Mouse (Mus musculus) heart, embryonic 16.5 days (tissue): ENCODE results near the gene Hspa12a. TPM values are rescaled to one million over a fixed set of nuclear protein-coding genes. Genes with fewer than 3 reads are reported as not detected.

Experiments used
- ATAC-seq: fragments of 200-750 bp; cut with Nextera tagmentation; replicated peaks from 2 replicates; pipeline ENCODE4 v1.8.0; 2017; ENCODE audit warnings: moderate number of reproducible peaks; ENCODE audit not compliant: insufficient read depth, low FRiP score; ENCODE audit errors: extremely low read depth
- H3K27ac ChIP-seq: fragments of 300-500 bp; sonication (generic); 2 replicates; pipeline ENCODE4 v1.5.1; 2014; ENCODE audit warnings: mild to moderate bottlenecking, low read length, control low read depth, moderate library complexity
- H3K27me3 ChIP-seq: fragments of 300-500 bp; sonication (generic); 2 replicates; pipeline ENCODE4 v1.6.1; 2014; ENCODE audit warnings: low read length, mixed read lengths; ENCODE audit not compliant: control insufficient read depth, insufficient read depth
- H3K36me3 ChIP-seq: fragments of 300-500 bp; sonication (generic); 2 replicates; pipeline ENCODE4 v1.6.1; 2014; ENCODE audit not compliant: control insufficient read depth, insufficient read depth
- H3K4me1 ChIP-seq: fragments of 300-500 bp; sonication (generic); 2 replicates; pipeline ENCODE4 v1.6.1; 2014; ENCODE audit warnings: low read length, mixed read lengths; ENCODE audit not compliant: control insufficient read depth, insufficient read depth
- H3K4me2 ChIP-seq: fragments of 300-500 bp; sonication (generic); 2 replicates; pipeline ENCODE4 v1.6.1; 2014; ENCODE audit warnings: low read depth, mild to moderate bottlenecking, control low read depth, low read length
- H3K4me3 ChIP-seq: fragments of 300-500 bp; sonication (generic); 2 replicates; pipeline ENCODE4 v1.5.1; 2014; ENCODE audit warnings: mild to moderate bottlenecking, control low read depth, low read length
- H3K9ac ChIP-seq: fragments of 300-500 bp; sonication (generic); 2 replicates; pipeline ENCODE4 v1.6.1; 2014; ENCODE audit warnings: low read length, control low read depth
- H3K9me3 ChIP-seq: fragments of 300-500 bp; sonication (generic); replicated peaks from 2 replicates; pipeline ENCODE4 v1.6.1; 2016; ENCODE audit warnings: low read length; ENCODE audit not compliant: control insufficient read depth
- WGBS: fragments of 180-500 bp; shearing (Covaris S2); extraction: QIAGEN DNeasy Blood & Tissue Kit; methylation state at CpG from one replicate; pipeline ENCODE4 v1.1.7; 2014; 5-methylcytosine and 5-hydroxymethylcytosine counted together
- polyA plus RNA-seq: library from polyadenylated mRNA; unstranded; fragments of >200 nt; fragmentation: Nextera tagmentation; extraction: Ambion mirVana; gene quantifications from 2 replicates; pipeline ENCODE4 v1.2.1, GENCODE M21; 2015

Gene Hspa12a
- polyA plus RNA-seq, 1 experiment from 2014 or later, result 13.7 TPM

- Histone ChIP-seq H3K4me2 (no peak overlapping the region), H3K36me3 (no peaks in the 10 kb centered on the region), H3K27ac (no peak overlapping the region), H3K27me3 (peaks cover 8% of the 10 kb centered on the region; the same call in 1 of the 2 replicates), H3K4me1 (no peaks in the 10 kb centered on the region), H3K4me3 (no peak overlapping the region), H3K9me3 (no peaks in the 10 kb centered on the region), H3K9ac (no peak overlapping the region)
- 40% methylated on average over 15 of the region's 15 CpGs for WGBS
- ATAC-seq, result no peak
Observed at GRCm38 (mm10) chr19:58968731-58969506, 25.5 kb upstream of the Hspa12a start.

- no peak overlapping the region for H3K4me3 ChIP-seq
- H3K9me3 ChIP-seq, result no peaks in the 10 kb centered on the region
- H3K9ac ChIP-seq, result no peak overlapping the region
- 83% methylated on average over 8 of the region's 8 CpGs for WGBS
- H3K36me3 ChIP-seq, result no peaks in the 10 kb centered on the region
- H3K4me2 ChIP-seq, result no peak overlapping the region
- H3K27ac ChIP-seq, result no peak overlapping the region
- ATAC-seq, result no peak
- H3K4me1 ChIP-seq, result no peaks in the 10 kb centered on the region
- peaks cover 5% of the 10 kb centered on the region; the same call in 1 of the 2 replicates for H3K27me3 ChIP-seq
Observed at GRCm38 (mm10) chr19:58963011-58963410, 19.6 kb upstream of the Hspa12a start.

GRCm38 (mm10) chr19:58954779-58955178 lies 11.3 kb upstream of the Hspa12a start:
- WGBS, result 89% methylated on average over 8 of the region's 8 CpGs
- H3K27me3 ChIP-seq, result peaks cover 15% of the 10 kb centered on the region; the same call in 1 of the 2 replicates
- no peaks in the 10 kb centered on the region for H3K36me3 ChIP-seq
- no peaks in the 10 kb centered on the region for H3K9me3 ChIP-seq
- H3K9ac ChIP-seq, result no peak overlapping the region
- H3K4me3 ChIP-seq, result no peak overlapping the region
- no peak overlapping the region for H3K27ac ChIP-seq
- no peak for ATAC-seq
- H3K4me1 ChIP-seq, result no peaks in the 10 kb centered on the region
- H3K4me2 ChIP-seq, result no peak overlapping the region

GRCm38 (mm10) chr19:58952236-58952635 lies 8.8 kb upstream of the Hspa12a start:
- Histone ChIP-seq H3K4me3 (no peak overlapping the region), H3K4me1 (no peaks in the 10 kb centered on the region), H3K27me3 (peaks cover 15% of the 10 kb centered on the region; the same call in 1 of the 2 replicates), H3K4me2 (no peak overlapping the region), H3K9ac (no peak overlapping the region), H3K36me3 (no peaks in the 10 kb centered on the region), H3K9me3 (no peaks in the 10 kb centered on the region), H3K27ac (no peak overlapping the region)
- ATAC-seq, result no peak
- 62% methylated on average over 12 of the region's 13 CpGs for WGBS

GRCm38 (mm10) chr19:58951521-58951920 lies 8.1 kb upstream of the Hspa12a start:
- Histone ChIP-seq H3K4me1 (no peaks in the 10 kb centered on the region), H3K36me3 (no peaks in the 10 kb centered on the region), H3K9me3 (no peaks in the 10 kb centered on the region), H3K4me3 (no peak overlapping the region), H3K9ac (no peak overlapping the region), H3K27me3 (peaks cover 15% of the 10 kb centered on the region; the same call in 1 of the 2 replicates), H3K4me2 (no peak overlapping the region), H3K27ac (no peak overlapping the region)
- WGBS, result 81% methylated on average over 3 of the region's 3 CpGs
- ATAC-seq, result no peak

- H3K4me2 ChIP-seq, result no peak overlapping the region
- H3K9ac ChIP-seq, result no peak overlapping the region
- H3K4me3 ChIP-seq, result no peak overlapping the region
- WGBS, result 65% methylated on average over 7 of the region's 7 CpGs
- H3K27me3 ChIP-seq, result peaks cover 3% of the 10 kb centered on the region; the same call in 1 of the 2 replicates
- no peaks in the 10 kb centered on the region for H3K9me3 ChIP-seq
- no peak for ATAC-seq
- peaks cover 7% of the 10 kb centered on the region for H3K4me1 ChIP-seq
- no peak overlapping the region for H3K27ac ChIP-seq
- H3K36me3 ChIP-seq, result no peaks in the 10 kb centered on the region
Observed at GRCm38 (mm10) chr19:58945959-58946358, 2.5 kb upstream of the Hspa12a start.

GRCm38 (mm10) chr19:58933062-58933461 lies 10.4 kb downstream of the Hspa12a start:
- 27% methylated on average over 4 of the region's 4 CpGs for WGBS
- H3K36me3 ChIP-seq, result no peaks in the 10 kb centered on the region
- no peak overlapping the region for H3K4me2 ChIP-seq
- no peak for ATAC-seq
- no peak overlapping the region for H3K27ac ChIP-seq
- no peaks in the 10 kb centered on the region for H3K9me3 ChIP-seq
- H3K9ac ChIP-seq, result no peak overlapping the region
- peaks cover 39% of the 10 kb centered on the region for H3K27me3 ChIP-seq
- no peak overlapping the region for H3K4me3 ChIP-seq
- H3K4me1 ChIP-seq, result no peaks in the 10 kb centered on the region

- H3K36me3 ChIP-seq, result no peaks in the 10 kb centered on the region
- H3K4me2 ChIP-seq, result no peak overlapping the region
- H3K9me3 ChIP-seq, result no peaks in the 10 kb centered on the region
- ATAC-seq, result no peak
- no peaks in the 10 kb centered on the region for H3K4me1 ChIP-seq
- no peak overlapping the region for H3K4me3 ChIP-seq
- no peak overlapping the region for H3K9ac ChIP-seq
- peaks cover 37% of the 10 kb centered on the region for H3K27me3 ChIP-seq
- no peak overlapping the region for H3K27ac ChIP-seq
- 37% methylated on average over 16 of the region's 16 CpGs for whole genome bisulfite sequencing
Observed at GRCm38 (mm10) chr19:58931081-58931800, 12.2 kb downstream of the Hspa12a start.

- 21% methylated on average over 7 of the region's 7 CpGs for WGBS
- no peaks in the 10 kb centered on the region for H3K36me3 ChIP-seq
- H3K4me1 ChIP-seq, result no peaks in the 10 kb centered on the region; the same call in 1 of the 2 replicates
- no peak overlapping the region for H3K27ac ChIP-seq
- peak overlapping the region; percentile 45; the same call in 1 of the 2 replicates for H3K4me3 ChIP-seq
- H3K4me2 ChIP-seq, result peak overlapping the region; percentile 64
- no peak overlapping the region for H3K9ac ChIP-seq
- no peak for ATAC-seq
- no peaks in the 10 kb centered on the region for H3K9me3 ChIP-seq
- H3K27me3 ChIP-seq, result peaks cover 10% of the 10 kb centered on the region
Observed at GRCm38 (mm10) chr19:58919148-58919547, 24.3 kb downstream of the Hspa12a start.
